Mouse (Mus musculus) hindbrain, embryonic 12.5 days (tissue): ENCODE measurements around the gene Pdcd2l. TPM values are rescaled to one million over a fixed set of nuclear protein-coding genes. Genes with fewer than 3 reads are reported as not detected.
A peak's percentile ranks its signal among the peaks of the same experiment; 100 is the strongest.

Source experiments
- ATAC-seq: fragments of 200-750 bp; cut with Nextera tagmentation; 2 replicates; pipeline ENCODE4 v1.8.0; 2017; ENCODE audit warnings: moderate TSS enrichment; ENCODE audit not compliant: low FRiP score
- H3K27ac ChIP-seq: fragments of 300-500 bp; sonication (generic); 2 replicates; pipeline ENCODE4 v1.5.1; 2016; ENCODE audit warnings: mild to moderate bottlenecking
- H3K27me3 ChIP-seq: fragments of 300-500 bp; sonication (generic); 2 replicates; pipeline ENCODE4 v1.6.1; 2016; ENCODE audit warnings: mild to moderate bottlenecking
- H3K36me3 ChIP-seq: fragments of 300-500 bp; sonication (generic); 2 replicates; pipeline ENCODE4 v1.6.1; 2016; ENCODE audit warnings: mild to moderate bottlenecking
- H3K4me1 ChIP-seq: fragments of 300-500 bp; sonication (generic); 2 replicates; pipeline ENCODE4 v1.6.1; 2016
- H3K4me2 ChIP-seq: fragments of 300-500 bp; sonication (generic); replicated peaks from 2 replicates; pipeline ENCODE4 v1.6.1; 2016; ENCODE audit warnings: mild to moderate bottlenecking
- H3K4me3 ChIP-seq: fragments of 300-500 bp; sonication (generic); 2 replicates; pipeline ENCODE4 v1.5.1; 2016; ENCODE audit warnings: mild to moderate bottlenecking
- H3K9ac ChIP-seq: fragments of 300-500 bp; sonication (generic); 2 replicates; pipeline ENCODE4 v1.6.1; 2016; ENCODE audit warnings: mild to moderate bottlenecking, moderate library complexity
- H3K9me3 ChIP-seq: fragments of 300-500 bp; sonication (generic); replicated peaks from 2 replicates; pipeline ENCODE4 v1.6.1; 2016; ENCODE audit warnings: mild to moderate bottlenecking
- WGBS: fragments of 180-500 bp; shearing (Covaris S2); methylation state at CpG from one replicate; pipeline ENCODE4 v1.1.7; 2016; 5-methylcytosine and 5-hydroxymethylcytosine counted together
- polyA plus RNA-seq: library from polyadenylated mRNA; unstranded; fragments of >200 nt; fragmentation: Nextera tagmentation; extraction: Ambion mirVana; gene quantifications from 2 replicates; pipeline ENCODE4 v1.2.1, GENCODE M21; 2016

Gene Pdcd2l
- polyA plus RNA-seq, 1 experiment from 2014 or later = 68.1 TPM

DNA sequence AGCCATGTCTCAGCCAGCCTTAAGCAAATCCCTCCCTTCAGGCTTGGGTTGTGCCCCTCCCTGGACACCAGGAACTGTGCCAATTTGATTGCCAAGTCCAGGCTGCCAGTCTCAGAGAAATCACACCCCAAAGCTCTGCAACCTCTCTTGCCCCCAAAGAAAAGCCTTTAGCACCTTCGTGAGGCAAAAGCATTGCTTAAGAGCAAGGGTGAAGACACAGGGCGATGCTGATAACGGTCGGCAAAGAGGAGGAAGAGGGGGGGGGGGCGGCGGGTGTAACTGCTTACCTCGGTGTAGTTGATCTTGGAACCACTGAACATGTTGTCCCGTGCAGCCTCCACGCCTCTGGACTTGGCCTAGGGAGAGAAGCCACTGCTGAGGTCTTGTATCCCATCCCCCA lies 32.2 kb upstream of the Pdcd2l start:
- Histone ChIP-seq H3K4me1 (peaks cover 28% of the 10 kb centered on the region), H3K9ac (peak overlapping the region; percentile 79; the same call in 1 of the 2 replicates), H3K27me3 (no peaks in the 10 kb centered on the region), H3K4me2 (peak overlapping the region; percentile 82), H3K27ac (no peak overlapping the region), H3K36me3 (peaks cover 34% of the 10 kb centered on the region), H3K9me3 (no peaks in the 10 kb centered on the region), H3K4me3 (peak overlapping the region; percentile 72)
- ATAC-seq = no peak
- WGBS = 59% methylated on average over 9 of the region's 9 CpGs

DNA sequence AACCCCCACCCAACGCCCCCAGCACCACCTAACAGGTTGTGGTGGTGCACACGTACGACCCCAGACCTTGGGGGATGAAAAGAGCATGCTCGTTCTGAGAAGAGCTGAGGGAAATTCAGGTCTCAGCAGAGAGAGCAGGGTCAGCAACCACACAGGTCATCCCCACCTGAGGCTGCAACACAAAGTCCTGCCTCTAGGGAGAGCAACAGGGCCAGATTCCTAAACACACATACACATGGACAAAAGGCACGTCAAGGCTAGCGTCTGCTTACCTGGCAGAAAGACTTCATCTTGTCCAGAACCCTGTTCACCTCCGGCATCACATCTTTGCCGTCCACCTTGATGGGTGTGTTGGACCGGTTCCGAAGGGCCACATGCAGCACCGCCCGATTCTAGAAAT lies 30.4 kb upstream of the Pdcd2l start:
- H3K27ac ChIP-seq = no peak overlapping the region
- peaks cover 24% of the 10 kb centered on the region for H3K4me1 ChIP-seq
- peaks cover 50% of the 10 kb centered on the region for H3K36me3 ChIP-seq
- H3K4me3 ChIP-seq = no peak overlapping the region
- H3K9me3 ChIP-seq = no peaks in the 10 kb centered on the region
- WGBS = 87% methylated on average over 12 of the region's 12 CpGs
- no peak overlapping the region for H3K4me2 ChIP-seq
- no peaks in the 10 kb centered on the region for H3K27me3 ChIP-seq
- ATAC-seq = no peak
- no peak overlapping the region for H3K9ac ChIP-seq

DNA sequence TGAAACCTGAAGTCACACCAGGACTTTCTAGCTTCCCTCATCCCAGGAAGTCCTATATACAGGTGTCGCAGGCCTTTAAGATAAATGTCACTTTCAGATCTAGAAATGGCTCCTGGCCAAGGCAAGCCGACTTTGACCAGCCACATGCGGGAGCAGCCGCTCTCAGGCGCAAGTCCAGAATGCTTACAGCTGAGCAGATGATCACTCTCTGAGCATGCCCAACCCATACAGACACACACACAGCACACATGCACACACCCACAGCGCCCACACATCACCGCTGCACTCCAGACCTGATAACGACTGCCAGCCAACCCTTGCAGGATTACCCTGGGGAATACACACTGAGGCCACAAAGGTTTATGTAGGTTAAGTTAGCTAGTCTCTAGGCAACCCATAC lies 29.6 kb upstream of the Pdcd2l start:
- H3K4me1 ChIP-seq = peaks cover 24% of the 10 kb centered on the region
- no peaks in the 10 kb centered on the region for H3K27me3 ChIP-seq
- no peak overlapping the region for H3K4me3 ChIP-seq
- H3K36me3 ChIP-seq = peaks cover 56% of the 10 kb centered on the region
- whole genome bisulfite sequencing = 96% methylated on average over 8 of the region's 8 CpGs
- no peaks in the 10 kb centered on the region for H3K9me3 ChIP-seq
- no peak overlapping the region for H3K27ac ChIP-seq
- H3K9ac ChIP-seq = no peak overlapping the region
- no peak overlapping the region for H3K4me2 ChIP-seq
- no peak for ATAC-seq

DNA sequence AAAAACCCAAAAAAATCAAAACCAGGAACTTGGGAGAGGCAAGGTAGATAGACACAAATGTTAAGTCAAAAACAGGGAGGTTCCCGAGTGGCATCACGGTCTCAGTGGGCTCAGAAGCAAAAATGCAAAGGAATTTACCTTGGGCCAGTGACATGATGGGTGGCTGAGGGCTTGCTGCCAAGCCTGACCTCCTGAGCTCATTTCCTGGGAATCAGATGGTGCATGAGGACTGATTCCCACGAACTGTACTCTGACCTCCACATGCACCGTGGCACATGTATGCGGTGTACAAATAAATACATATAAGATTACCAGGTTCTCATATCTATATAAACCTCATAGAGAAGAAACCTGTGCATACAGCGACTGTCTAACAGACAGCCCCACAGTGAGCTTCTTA lies 27.8 kb upstream of the Pdcd2l start:
- no peaks in the 10 kb centered on the region for H3K9me3 ChIP-seq
- ATAC-seq = no peak

DNA sequence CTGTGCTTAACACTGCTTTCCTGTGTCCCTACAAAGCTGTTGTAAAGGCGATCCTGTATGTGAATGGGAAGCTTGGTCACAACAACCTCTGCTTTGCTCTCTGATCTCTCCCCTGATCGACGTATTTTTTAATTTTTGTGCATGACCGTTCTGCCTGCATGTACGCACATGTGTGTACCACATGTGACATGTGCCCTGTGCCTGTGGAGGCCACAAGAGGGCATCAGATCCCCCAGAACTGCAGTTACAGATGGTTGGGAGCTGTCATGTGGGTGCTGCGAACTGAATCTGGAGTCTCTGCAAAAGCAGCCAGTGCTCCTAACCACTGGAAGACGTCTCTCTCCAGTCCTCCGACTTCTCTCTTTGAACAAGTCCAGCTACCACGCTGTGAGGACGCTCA lies 25.9 kb upstream of the Pdcd2l start:
- Histone ChIP-seq H3K4me1 (no peaks in the 10 kb centered on the region), H3K4me2 (no peak overlapping the region), H3K27me3 (no peaks in the 10 kb centered on the region), H3K9me3 (no peaks in the 10 kb centered on the region), H3K36me3 (peaks cover 87% of the 10 kb centered on the region), H3K9ac (no peak overlapping the region), H3K27ac (no peak overlapping the region), H3K4me3 (no peak overlapping the region)
- WGBS = 95% methylated on average over 10 of the region's 10 CpGs
- ATAC-seq = no peak

More for the DNA sequence above, 27.8 kb upstream of the Pdcd2l start:
- 95% methylated on average over 6 of the region's 6 CpGs for WGBS
- H3K36me3 ChIP-seq = peaks cover 71% of the 10 kb centered on the region
- peaks cover 17% of the 10 kb centered on the region for H3K4me1 ChIP-seq
- no peak overlapping the region for H3K27ac ChIP-seq
- no peak overlapping the region for H3K4me2 ChIP-seq
- no peak overlapping the region for H3K9ac ChIP-seq
- H3K27me3 ChIP-seq = no peaks in the 10 kb centered on the region
- no peak overlapping the region for H3K4me3 ChIP-seq

DNA sequence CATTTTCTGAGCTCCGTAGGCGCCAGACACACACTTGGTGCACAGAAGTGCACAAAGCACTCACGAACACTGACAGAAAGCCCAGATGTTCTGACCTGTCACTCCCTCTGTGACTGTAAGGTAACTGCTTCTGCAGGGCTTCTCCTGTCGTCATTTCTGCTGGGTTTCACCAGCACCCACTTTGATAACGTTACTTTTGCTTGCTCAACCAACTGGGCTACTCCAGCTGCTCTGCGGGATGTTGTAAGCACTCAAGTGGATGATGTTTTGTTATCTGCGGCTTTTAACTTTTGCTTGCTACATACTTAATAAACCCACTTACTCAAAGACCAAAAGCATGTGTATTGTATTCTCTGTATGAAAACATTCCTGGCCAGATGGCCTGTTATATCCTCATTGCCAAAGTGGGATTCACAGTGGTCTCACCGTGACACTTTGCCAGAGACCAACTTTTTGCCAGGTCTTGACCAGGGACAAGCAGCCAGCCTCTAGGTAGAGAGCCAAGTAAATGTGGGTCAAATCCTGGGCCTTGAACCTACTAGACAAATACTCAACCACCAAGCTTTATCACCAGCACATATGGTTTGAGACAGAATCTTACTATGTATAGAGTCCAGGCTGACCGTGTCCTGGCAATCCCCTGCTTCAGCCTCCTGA lies 25.3 kb upstream of the Pdcd2l start:
- 93% methylated on average over 9 of the region's 9 CpGs for WGBS
- peaks cover 87% of the 10 kb centered on the region for H3K36me3 ChIP-seq

DNA sequence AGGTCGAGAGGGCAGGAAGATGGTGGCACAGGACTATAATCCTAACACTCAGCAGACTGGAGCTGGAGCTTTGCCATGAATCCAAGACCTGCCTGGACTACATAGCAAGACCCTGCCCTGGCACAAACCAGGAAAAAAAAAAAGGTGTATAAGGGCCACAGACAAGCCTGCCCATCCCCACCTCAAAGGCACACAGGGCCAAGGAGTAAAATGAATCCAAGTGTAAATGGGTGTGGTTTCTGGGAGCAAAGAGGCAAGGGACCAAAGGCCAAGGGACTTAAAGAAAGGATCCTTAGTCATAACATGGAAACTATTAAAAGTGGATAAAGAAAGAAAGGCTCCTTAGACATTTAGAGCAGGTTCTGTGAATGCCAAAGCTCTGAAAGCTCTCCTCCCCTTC lies 22.0 kb upstream of the Pdcd2l start:
- no peak overlapping the region for H3K4me2 ChIP-seq
- no peak for ATAC-seq
- H3K4me3 ChIP-seq = no peak overlapping the region
- peaks cover 93% of the 10 kb centered on the region for H3K36me3 ChIP-seq
- H3K4me1 ChIP-seq = no peaks in the 10 kb centered on the region
- H3K9ac ChIP-seq = no peak overlapping the region
- 77% methylated on average over 1 of the region's 1 CpGs for WGBS
- H3K27ac ChIP-seq = no peak overlapping the region
- no peaks in the 10 kb centered on the region for H3K9me3 ChIP-seq
- no peaks in the 10 kb centered on the region for H3K27me3 ChIP-seq

More for the DNA sequence above, 25.3 kb upstream of the Pdcd2l start:
- no peak overlapping the region for H3K4me2 ChIP-seq
- no peaks in the 10 kb centered on the region for H3K9me3 ChIP-seq
- no peak overlapping the region for H3K4me3 ChIP-seq
- no peak overlapping the region for H3K27ac ChIP-seq
- ATAC-seq = no peak
- no peaks in the 10 kb centered on the region for H3K27me3 ChIP-seq
- no peak overlapping the region for H3K9ac ChIP-seq
- no peaks in the 10 kb centered on the region for H3K4me1 ChIP-seq

DNA sequence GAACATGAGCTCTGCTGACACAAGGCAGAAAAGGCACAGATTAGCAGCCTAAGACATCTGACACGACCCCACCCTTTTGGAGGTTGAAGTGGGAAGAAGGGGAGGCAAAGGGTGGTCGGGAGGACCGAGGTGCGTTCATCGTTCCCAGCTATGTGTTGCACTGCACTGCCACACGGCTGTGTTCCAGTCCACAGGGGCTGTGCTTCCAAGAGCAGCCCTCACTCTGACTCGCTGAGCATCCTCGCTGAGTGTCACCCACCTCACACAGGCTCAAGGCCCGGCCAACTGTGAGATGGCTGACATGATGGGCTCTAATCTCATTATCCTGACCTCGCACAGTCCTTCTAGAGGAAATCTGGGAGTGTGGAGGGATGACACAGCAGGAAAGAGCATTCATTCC lies 20.0 kb upstream of the Pdcd2l start:
- H3K36me3 ChIP-seq = peaks cover 92% of the 10 kb centered on the region
- H3K4me2 ChIP-seq = no peak overlapping the region
- no peak overlapping the region for H3K4me3 ChIP-seq
- H3K9me3 ChIP-seq = no peaks in the 10 kb centered on the region
- 91% methylated on average over 10 of the region's 10 CpGs for WGBS
- no peak overlapping the region for H3K27ac ChIP-seq
- H3K4me1 ChIP-seq = no peaks in the 10 kb centered on the region
- ATAC-seq = no peak
- H3K9ac ChIP-seq = no peak overlapping the region
- H3K27me3 ChIP-seq = no peaks in the 10 kb centered on the region

DNA sequence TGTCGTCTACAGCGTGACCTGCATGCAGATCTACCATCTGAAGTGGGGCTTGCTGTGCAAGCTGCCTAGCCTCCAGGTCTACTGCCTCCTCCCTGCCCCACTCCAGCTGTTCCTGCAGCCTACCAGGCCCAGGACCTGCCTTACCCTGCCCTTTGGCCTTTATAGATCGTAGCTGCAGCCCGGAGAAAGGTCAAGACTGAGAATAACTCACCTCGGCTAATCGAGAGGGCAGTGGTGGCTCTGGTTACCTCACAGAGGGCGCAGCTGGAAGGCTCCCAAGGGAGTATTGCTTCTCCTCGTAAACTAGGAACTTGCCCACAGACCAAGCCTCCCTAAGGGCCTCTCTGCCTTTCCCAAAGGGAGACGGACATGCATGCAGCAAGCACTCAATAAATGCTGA lies 19.0 kb upstream of the Pdcd2l start:
- 85% methylated on average over 9 of the region's 9 CpGs for whole genome bisulfite sequencing
- H3K27ac ChIP-seq = no peak overlapping the region
- H3K4me1 ChIP-seq = no peaks in the 10 kb centered on the region
- ATAC-seq = no peak
- H3K36me3 ChIP-seq = peaks cover 96% of the 10 kb centered on the region
- no peak overlapping the region for H3K4me3 ChIP-seq
- no peak overlapping the region for H3K4me2 ChIP-seq
- H3K9ac ChIP-seq = no peak overlapping the region
- no peaks in the 10 kb centered on the region for H3K27me3 ChIP-seq
- H3K9me3 ChIP-seq = no peaks in the 10 kb centered on the region

DNA sequence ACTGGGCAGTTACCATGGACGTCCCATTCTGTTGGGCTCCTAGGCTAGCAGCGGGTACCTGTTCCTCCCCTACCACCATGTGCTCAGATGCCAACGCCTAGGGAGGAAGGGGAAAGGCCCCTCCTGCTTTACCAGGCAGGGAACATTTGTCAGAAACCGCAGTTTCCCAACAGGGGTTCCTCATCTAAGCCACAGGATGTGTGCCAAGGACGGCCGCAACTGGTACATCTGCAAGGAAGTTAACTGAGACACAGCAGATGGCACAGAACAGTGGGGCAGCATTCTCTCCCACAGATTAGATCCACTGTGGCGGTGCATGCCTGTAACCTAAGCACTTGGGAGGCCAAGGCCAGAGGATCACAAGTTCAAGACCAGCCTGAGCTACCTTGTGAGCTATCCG lies 18.2 kb upstream of the Pdcd2l start:
- Histone ChIP-seq H3K27ac (no peak overlapping the region), H3K4me2 (no peak overlapping the region), H3K36me3 (peaks cover 97% of the 10 kb centered on the region), H3K4me3 (no peak overlapping the region), H3K9me3 (no peaks in the 10 kb centered on the region), H3K9ac (no peak overlapping the region), H3K4me1 (no peaks in the 10 kb centered on the region), H3K27me3 (no peaks in the 10 kb centered on the region)
- 90% methylated on average over 8 of the region's 8 CpGs for WGBS
- ATAC-seq = no peak

DNA sequence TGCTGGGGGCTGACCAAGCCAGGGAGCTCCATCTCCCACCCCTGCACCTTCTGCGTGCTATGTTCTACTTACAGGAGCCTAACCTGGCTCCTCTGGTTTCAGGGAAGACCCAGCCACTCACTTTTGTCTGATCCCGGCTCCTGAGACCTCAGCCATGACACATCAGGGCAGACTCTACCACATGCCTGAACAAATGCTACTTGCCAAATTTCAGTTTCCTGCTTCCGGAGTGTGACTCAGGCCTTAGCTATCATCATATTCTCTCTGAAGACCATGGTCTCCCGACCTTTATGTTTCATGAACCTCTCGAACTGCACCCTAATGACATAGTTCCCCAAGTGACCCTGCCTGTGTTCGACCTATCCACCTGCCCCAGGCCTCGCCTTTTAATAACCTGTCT lies 16.8 kb upstream of the Pdcd2l start:
- WGBS = 96% methylated on average over 7 of the region's 7 CpGs
- peaks cover 97% of the 10 kb centered on the region for H3K36me3 ChIP-seq

DNA sequence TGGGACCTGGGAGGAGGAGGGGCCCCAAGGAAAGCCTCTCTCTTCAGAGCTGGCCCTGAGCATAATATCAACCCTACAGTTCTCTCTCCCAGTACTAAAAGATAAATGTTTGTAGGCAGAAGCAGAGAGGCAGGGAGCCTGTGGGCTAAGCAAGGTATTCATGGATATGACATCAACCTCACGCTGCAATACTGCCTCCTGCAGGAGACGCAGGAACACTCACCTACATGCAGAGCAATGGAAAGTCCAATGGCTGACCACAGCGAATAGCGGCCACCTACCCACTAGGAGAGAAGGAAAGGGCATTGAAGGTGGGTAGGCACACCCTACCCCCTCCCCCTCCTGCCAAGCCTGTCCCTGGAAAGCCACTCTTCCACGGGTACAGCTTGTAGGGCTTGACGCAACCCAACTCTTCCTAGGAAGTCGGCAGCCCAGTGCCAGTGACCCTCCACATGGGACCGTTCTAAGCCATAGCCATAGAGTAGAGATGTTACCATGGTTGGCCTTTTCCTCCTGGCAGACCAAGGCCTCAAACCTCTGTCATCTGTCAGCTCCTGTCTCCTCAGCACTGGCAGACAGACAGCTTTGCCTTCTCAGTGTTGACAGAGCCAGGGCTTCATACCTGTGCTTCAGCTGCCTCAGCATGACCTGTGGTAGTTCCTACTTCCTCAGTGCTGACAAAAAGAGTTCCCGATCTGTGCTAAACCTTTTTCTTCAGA lies 11.7 kb upstream of the Pdcd2l start:
- no peak for ATAC-seq
- H3K4me2 ChIP-seq = no peak overlapping the region
- no peak overlapping the region for H3K4me3 ChIP-seq
- no peak overlapping the region for H3K27ac ChIP-seq
- no peak overlapping the region for H3K9ac ChIP-seq
- H3K9me3 ChIP-seq = no peaks in the 10 kb centered on the region
- no peaks in the 10 kb centered on the region for H3K4me1 ChIP-seq
- H3K27me3 ChIP-seq = no peaks in the 10 kb centered on the region
- WGBS = 90% methylated on average over 9 of the region's 9 CpGs
- peaks cover 99% of the 10 kb centered on the region for H3K36me3 ChIP-seq

More for the DNA sequence above, 16.8 kb upstream of the Pdcd2l start:
- no peak overlapping the region for H3K4me3 ChIP-seq
- H3K9me3 ChIP-seq = no peaks in the 10 kb centered on the region
- H3K4me1 ChIP-seq = no peaks in the 10 kb centered on the region
- no peak for ATAC-seq
- no peak overlapping the region for H3K9ac ChIP-seq
- no peaks in the 10 kb centered on the region for H3K27me3 ChIP-seq
- no peak overlapping the region for H3K4me2 ChIP-seq
- no peak overlapping the region for H3K27ac ChIP-seq

DNA sequence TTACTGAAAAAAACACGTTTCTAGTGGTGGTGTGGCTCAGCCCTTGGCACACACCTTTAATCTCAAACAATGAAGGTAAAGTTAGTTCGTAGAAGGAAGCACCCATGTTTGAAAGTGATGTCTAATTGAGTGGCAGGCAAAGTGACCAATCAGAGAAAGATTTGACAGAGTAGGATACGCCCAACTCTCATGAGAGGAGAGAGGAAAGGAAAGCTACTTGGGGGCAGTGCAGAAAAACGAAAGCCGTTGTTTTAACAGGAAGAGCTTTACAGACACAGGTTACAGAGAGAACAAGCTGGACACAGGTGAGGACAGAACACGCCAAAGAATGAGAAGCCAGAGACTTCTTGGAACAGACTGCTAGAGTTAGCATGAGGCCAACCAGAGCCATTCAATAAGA lies 9.9 kb upstream of the Pdcd2l start:
- Histone ChIP-seq H3K4me2 (no peak overlapping the region), H3K27me3 (no peaks in the 10 kb centered on the region), H3K27ac (no peak overlapping the region), H3K9me3 (no peaks in the 10 kb centered on the region), H3K4me1 (no peaks in the 10 kb centered on the region), H3K4me3 (no peak overlapping the region), H3K36me3 (peaks cover 98% of the 10 kb centered on the region), H3K9ac (no peak overlapping the region)
- 94% methylated on average over 6 of the region's 6 CpGs for WGBS
- no peak for ATAC-seq
